Mouse (Mus musculus): ENCODE data around the gene Cacna1d. TPM values are rescaled to one million over a fixed set of nuclear protein-coding genes. Genes with fewer than 3 reads are reported as not detected.

Gene Cacna1d
- total and polyA plus RNA-seq, 3 experiments: not detected

DNA sequence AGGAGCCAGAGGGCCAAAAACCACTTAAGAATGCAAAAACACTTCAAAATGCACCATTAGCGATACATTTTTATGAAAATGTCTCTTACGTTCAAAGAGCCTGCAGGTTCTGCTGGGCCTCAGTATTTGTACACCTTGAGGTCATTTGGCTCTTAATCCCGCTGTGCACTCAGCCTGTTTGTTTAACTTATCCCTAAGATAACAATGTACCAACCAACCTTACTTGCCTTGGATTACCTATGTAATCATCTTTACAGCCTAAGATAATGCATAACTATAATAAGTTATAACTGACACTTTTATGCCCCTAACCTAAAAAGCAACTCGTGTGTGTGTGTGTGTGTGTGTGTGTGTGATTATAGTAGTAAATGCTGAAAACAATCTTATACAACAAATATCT is 411.5 kb downstream of the Cacna1d start:
- Histone ChIP-seq H3K9me3 (replicated peaks; ENCODE audit: insufficient read depth, low read length) (no peaks in the 10 kb centered on the region), H3K27me3 (ENCODE audit: control insufficient read depth in 1 of 2, insufficient read depth in 2 of 2, low read length in 2 of 2) (no peaks in the 10 kb centered on the region; a peak in 1 of 4 replicates), H3K9ac (ENCODE audit: control insufficient read depth, low read depth, low read length, poor library complexity, severe bottlenecking) (no peak overlapping the region), H3K27ac (ENCODE audit: control insufficient read depth, low read depth, low read length) (no peak overlapping the region), H3K79me2 (ENCODE audit: control insufficient read depth, insufficient read depth, low read length, poor library complexity) (no peaks in the 10 kb centered on the region), H3K4me3 (ENCODE audit: control insufficient read depth in 1 of 2, insufficient read depth in 1 of 2, low read depth in 2 of 2, low read length in 2 of 2) (no peak overlapping the region), H3K36me3 (ENCODE audit: control insufficient read depth in 1 of 2, insufficient read depth in 2 of 2, low read length in 2 of 2) (no peaks in the 10 kb centered on the region), H3K4me1 (ENCODE audit: control insufficient read depth in 1 of 2, insufficient read depth in 2 of 2, low read length in 2 of 2) (no peaks in the 10 kb centered on the region)
- DNase-seq (ENCODE audit: low read depth, low spot score): no peak
- TF ChIP-seq HCFC1 (IDR thresholded peaks at IDR 0.05; ENCODE audit: low read depth, low read length) (no peak), MYC (IDR thresholded peaks at IDR 0.05; ENCODE audit: low read depth, low read length) (no peak), GATA1 (IDR thresholded peaks at IDR 0.05; ENCODE audit: low read depth, low read length) (no peak), ZC3H11A (IDR thresholded peaks at IDR 0.05; ENCODE audit: low read depth, low read length) (no peak), ZMIZ1 (IDR thresholded peaks at IDR 0.05; ENCODE audit: low read depth, low read length) (no peak), NELFE (IDR thresholded peaks at IDR 0.05; ENCODE audit: low read depth, low read length) (no peak), BHLHE40 (IDR thresholded peaks at IDR 0.05; ENCODE audit: borderline replicate concordance, low read depth, low read length) (no peak), CHD1 (IDR thresholded peaks at IDR 0.05; ENCODE audit: low read depth, low read length) (no peak), CHD2 (IDR thresholded peaks at IDR 0.05; ENCODE audit: low read length) (no peak), GABPA (IDR thresholded peaks at IDR 0.05; ENCODE audit: low read depth, low read length) (no peak), EP300 (IDR thresholded peaks at IDR 0.05; ENCODE audit: low read depth in 1 of 2, low read length in 2 of 2) (no peak), MAX (IDR thresholded peaks at IDR 0.05; ENCODE audit: low read length) (no peak), POLR2A (IDR thresholded peaks at IDR 0.05; ENCODE audit: control insufficient read depth in 1 of 2, insufficient read depth in 1 of 2, low read depth in 1 of 2, low read length in 2 of 2, poor library complexity in 1 of 2) (no peak), ZNF384 (IDR thresholded peaks at IDR 0.05; ENCODE audit: low read depth, low read length) (no peak)

- H3K79me2 ChIP-seq (ENCODE audit: control insufficient read depth, insufficient read depth, low read length, poor library complexity): no peaks in the 10 kb centered on the region
- no peak for TF ChIP-seq TBP (IDR thresholded peaks at IDR 0.05; ENCODE audit: low read depth, low read length)
- TF ChIP-seq EP300 (IDR thresholded peaks at IDR 0.05; ENCODE audit: low read depth in 1 of 2, low read length in 2 of 2): no peak
- no peak for TF ChIP-seq RAD21 (IDR thresholded peaks at IDR 0.05; ENCODE audit: low read depth, low read length)
- no peak for TF ChIP-seq TCF12 (IDR thresholded peaks at IDR 0.05; ENCODE audit: low read depth, low read length)
- TF ChIP-seq MYB (IDR thresholded peaks at IDR 0.05; ENCODE audit: low read depth, low read length): no peak
- no peak for TF ChIP-seq POLR2AphosphoS2 (IDR thresholded peaks at IDR 0.05; ENCODE audit: low read length)
- peaks cover 0 to 1% of the 10 kb centered on the region in 2 experiments; a peak in 1 of 4 replicates for H3K27me3 ChIP-seq (ENCODE audit: control insufficient read depth in 1 of 2, insufficient read depth in 2 of 2, low read length in 2 of 2)
- no peak overlapping the region for H3K9ac ChIP-seq (ENCODE audit: control insufficient read depth, low read depth, low read length, poor library complexity, severe bottlenecking)
- H3K4me1 ChIP-seq (ENCODE audit: control insufficient read depth in 1 of 2, insufficient read depth in 2 of 2, low read length in 2 of 2): no peaks in the 10 kb centered on the region
- no peaks in the 10 kb centered on the region for H3K9me3 ChIP-seq (replicated peaks; ENCODE audit: insufficient read depth, low read length)
- H3K27ac ChIP-seq (ENCODE audit: control insufficient read depth, low read depth, low read length): no peak overlapping the region
- no peak overlapping the region for H3K4me3 ChIP-seq (ENCODE audit: control insufficient read depth in 1 of 2, insufficient read depth in 1 of 2, low read depth in 2 of 2, low read length in 2 of 2)
- H3K36me3 ChIP-seq (ENCODE audit: control insufficient read depth in 1 of 2, insufficient read depth in 2 of 2, low read length in 2 of 2): no peaks in the 10 kb centered on the region
- no peak for DNase-seq (ENCODE audit: low read depth, low spot score)
Measured at GRCm38 (mm10) chr14:30078115-30078808, 413.0 kb downstream of the Cacna1d start.

Measured in MEL (cell line).